Mouse (Mus musculus) cerebellum, postnatal 36 days (tissue): ENCODE results near the gene Zfp53.

Experiments
- DNase-seq, 2 experiments: peaks; one replicate each; pipeline ENCODE4 v3.0.0; 2021 to 2022; ENCODE audit warnings: mixed read lengths in 2 of 2

The Zfp53 gene

DNA sequence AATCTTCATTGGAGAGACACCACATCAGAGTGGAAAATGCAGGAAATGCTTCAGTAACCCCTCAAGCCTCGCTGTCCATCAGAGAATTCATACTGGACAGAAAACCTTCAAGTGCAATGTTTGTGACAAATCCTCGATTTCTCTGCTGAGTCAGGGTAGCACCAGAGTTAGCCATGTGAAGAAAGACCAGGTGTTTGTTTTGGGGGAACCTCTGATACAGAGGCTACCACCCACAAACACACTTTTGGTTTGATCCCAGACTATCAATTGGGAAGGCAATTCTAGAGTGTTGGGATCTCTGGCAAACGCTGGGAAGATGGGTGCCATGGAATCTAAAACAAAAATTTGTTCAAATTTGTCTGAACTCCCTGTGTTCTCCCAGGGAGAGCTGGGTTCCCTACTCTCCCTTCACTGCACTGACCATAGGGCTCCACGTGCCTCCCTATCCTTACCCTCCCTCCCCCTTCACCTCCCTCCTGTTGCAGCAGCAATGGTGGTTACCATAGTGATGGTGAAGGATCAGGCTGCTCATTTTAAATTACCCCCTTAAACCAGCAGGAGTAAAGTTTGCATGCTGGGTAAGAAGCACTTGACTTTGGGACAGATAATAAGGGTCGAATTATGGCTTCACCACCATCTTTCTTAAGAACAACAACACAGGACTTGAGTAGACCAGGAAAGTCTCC, 42.0 kb downstream of the Zfp53 start:
- no peak for DNase-seq

- peak in 1 of 2 experiments; percentile 8 for DNase-seq
These were observed 42.8 kb downstream of the Zfp53 start for GRCm38 (mm10) chr17:21531621-21532020.

DNA sequence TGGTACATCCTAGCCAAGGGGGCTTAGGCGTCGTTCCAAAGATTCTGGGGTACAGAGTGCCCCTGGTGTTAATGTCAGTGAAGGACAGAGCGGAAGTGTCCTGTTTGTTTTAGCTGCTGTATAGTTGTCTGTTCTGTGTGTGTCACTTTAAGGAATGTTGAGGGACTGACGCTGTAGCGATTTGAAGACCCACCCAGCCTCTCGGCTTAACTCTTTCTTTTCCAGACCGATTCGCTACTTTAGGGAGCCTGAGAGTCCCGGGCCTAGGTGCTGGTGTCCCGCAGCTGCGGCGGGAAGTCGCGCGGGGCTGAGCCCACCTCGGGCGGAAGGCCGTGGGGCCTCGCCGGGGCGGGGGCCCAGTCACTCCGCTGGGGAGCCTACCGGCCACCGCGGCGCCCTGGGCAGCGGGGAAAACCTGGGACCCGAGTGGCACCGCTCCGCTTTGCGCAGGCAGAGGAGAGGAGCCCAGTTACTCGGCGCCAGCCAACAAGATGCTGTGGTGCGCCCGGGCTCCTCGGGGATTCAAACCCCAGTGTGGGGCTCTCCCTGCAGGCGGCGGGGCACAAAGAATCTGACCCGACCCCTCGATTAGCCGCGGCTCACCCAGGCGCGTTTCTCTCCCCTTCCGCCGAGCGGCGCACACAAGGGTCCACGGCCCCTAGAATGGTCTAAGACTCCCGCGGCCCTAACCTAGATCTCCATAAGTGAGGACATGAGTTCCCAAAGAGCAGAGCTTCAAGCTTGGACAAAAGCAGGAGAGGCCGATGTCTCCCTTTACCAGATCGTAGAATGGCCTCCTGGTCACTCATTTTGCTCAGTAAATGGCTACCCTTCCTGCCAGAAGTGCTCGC, 43.5 kb downstream of the Zfp53 start:
- peak; percentile 65 to 76 for DNase-seq

DNA sequence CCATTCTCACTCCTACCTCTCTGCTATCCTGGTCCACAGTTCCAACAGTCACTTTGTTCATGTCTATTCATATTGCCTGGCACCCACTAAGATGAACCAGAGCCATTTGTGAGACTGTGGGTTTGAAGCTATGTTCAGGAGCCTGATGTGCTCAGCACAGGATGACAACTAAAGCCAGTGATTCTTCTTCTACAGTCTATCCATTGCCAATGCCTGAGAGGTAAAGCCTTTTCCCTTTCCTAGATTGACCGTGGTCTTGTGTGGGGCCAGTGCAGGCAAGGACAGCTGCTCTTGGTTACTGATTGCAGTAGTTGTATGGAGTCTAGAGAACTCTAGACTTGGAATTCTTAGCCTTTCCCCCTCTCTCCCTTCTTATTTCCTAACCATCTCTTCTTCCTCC, 45.2 kb downstream of the Zfp53 start:
- DNase-seq: no peak

GRCm38 (mm10) chr17:21534460-21535095, 45.8 kb downstream of the Zfp53 start:
- peak in 1 of 2 experiments; percentile 48 for DNase-seq

GRCm38 (mm10) chr17:21535096-21536001, 46.6 kb downstream of the Zfp53 start, which contains the start of gene Zfp52:
Gene Zfp52 (plus strand): TSS chr17:21535539.
- DNase-seq: peak; percentile 53 to 55

DNA sequence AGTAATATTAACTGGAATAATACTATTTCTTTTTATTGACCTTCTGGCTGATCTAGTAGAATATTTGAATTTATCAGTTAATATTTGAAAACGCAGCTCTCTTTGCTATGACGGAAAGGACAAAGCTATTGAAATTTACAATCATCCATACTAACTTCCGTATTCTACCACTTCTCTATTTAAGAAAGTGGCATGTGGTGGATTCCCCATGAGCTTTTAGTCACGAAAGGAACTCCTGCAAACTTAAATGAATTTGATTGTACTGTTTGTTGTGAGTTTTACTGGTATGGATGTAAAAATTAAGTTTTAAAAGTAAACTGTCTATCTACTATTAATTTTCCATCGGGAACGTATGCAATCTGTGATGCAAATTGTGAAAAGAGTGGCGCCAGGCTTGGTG, 47.3 kb downstream of the Zfp53 start:
- no peak for DNase-seq

DNA sequence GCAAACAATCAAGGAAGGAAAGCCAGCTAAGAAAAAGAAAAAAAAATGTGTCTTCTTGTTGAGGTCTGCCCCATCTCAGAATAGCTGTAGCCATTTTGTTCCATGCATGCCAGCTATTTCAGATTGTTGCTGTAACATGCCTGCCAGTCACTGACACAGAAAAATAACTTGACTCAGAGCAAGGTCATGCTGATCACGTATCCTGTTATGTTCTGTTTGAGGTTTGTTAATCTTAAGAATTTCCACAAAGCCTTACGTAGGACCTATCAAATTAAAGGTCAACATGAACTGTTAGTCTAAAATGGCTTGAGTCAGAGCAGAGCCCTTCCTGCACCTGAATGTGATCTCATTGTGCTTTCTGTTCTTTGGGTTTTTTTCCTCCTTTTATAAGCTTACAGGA, 47.9 kb downstream of the Zfp53 start:
- DNase-seq: no peak

DNA sequence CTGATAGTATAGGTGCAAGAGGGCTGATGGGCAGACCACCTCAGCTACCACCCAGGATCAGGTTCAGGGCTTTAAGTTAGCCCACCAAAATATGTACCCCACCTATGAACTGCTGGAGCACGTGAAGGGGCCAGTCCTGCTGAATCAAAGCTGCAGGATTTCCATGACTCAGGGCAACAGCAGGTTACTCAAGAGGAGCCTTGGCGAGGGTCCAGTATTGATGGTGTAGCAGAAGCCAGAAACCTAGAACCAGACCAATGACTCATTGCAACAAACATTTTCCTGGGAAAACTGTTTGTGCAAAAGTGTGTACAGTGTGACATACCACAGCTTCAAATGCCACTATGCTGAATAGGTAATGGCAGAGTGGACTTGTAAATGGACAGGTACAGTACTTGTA, 69.0 kb downstream of the Zfp53 start:
- peak; percentile 14 to 21 for DNase-seq
